Mouse (Mus musculus): ENCODE measurements around the gene Madd.
A peak's percentile ranks its signal among the peaks of the same experiment; 100 is the strongest.

Gene Madd

DNA sequence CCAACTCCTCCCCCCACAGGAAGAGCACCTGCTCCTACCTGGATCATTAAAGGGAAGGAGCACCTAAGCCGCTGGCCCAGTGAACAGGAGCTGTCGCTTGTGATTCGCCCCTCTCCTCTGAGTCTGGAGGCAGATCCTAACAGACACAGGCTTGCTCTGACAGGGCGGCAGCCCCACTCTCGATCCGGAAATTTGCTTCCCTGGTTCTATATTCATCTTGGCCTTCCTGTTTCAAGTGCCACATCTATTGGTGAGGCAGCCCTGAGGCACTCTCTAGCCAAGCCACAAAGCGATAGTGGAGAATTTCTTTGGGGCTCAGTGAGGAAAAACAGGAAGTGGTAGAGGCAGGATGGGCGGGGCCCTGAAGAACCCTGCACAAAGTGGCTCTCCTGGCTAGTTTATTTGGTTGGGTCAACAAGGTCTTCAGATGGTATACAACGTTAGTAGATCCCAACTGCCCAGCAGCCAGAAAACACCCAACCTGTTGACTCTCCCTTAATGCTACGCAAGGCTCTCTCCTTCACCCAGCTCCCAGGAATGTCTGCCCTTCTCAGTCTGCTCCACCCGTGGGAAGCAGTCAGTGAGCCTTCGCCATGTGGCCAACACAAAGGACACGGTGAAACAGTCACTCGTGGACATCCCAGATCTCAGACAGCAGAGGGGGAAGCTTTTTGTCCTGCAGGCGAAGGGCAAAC, at the start of gene Madd:
Madd (minus strand) TSS at position 127 of the 695 bp plus-strand sequence.
- no peaks in the 10 kb centered on the region for H3K27me3 ChIP-seq (ENCODE audit: control insufficient read depth, insufficient read depth, low read length, poor library complexity, severe bottlenecking)
- 0 out of 2 replicates have a peak, but pooled peaks cover 2% of the 10 kb centered on the region for H3K36me3 ChIP-seq (ENCODE audit: control insufficient read depth, insufficient read depth, low read length, poor library complexity, severe bottlenecking)
- DNase-seq (ENCODE audit: low read depth, low spot score), result peak; percentile 80

- DNase-seq (ENCODE audit: low read depth, low spot score), result no peak
- Histone ChIP-seq H3K36me3 (ENCODE audit: control insufficient read depth, insufficient read depth, low read length, poor library complexity, severe bottlenecking) (peaks cover 7% of the 10 kb centered on the region; the same call in 1 of the 2 replicates), H3K27me3 (ENCODE audit: control insufficient read depth, insufficient read depth, low read length, poor library complexity, severe bottlenecking) (no peaks in the 10 kb centered on the region)
Observed at GRCm38 (mm10) chr2:91229735-91230134, 46.1 kb upstream of the Madd start.

DNA sequence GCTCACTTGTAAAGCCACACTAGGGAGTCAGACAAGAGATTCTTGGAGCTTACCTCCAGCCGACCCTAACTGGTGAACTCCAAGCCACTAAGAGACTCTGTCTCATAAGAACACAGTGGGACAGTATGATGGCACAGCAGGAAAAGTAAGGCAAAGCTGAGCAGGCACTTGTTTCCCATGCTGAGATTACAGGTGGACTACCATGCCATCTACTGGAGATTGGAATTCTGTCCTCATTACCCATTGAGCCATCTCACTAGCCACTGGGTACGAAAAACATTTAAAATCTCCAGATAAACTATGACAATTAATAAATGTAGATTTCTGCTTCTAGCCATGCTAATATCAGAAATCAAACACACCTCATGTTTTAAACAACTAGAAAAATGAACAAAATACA, 40.0 kb upstream of the Madd start:
- Histone ChIP-seq H3K36me3 (ENCODE audit: control insufficient read depth, insufficient read depth, low read length, poor library complexity, severe bottlenecking) (no peaks in the 10 kb centered on the region), H3K27me3 (ENCODE audit: control insufficient read depth, insufficient read depth, low read length, poor library complexity, severe bottlenecking) (no peaks in the 10 kb centered on the region)
- no peak for DNase-seq (ENCODE audit: low read depth, low spot score)

DNA sequence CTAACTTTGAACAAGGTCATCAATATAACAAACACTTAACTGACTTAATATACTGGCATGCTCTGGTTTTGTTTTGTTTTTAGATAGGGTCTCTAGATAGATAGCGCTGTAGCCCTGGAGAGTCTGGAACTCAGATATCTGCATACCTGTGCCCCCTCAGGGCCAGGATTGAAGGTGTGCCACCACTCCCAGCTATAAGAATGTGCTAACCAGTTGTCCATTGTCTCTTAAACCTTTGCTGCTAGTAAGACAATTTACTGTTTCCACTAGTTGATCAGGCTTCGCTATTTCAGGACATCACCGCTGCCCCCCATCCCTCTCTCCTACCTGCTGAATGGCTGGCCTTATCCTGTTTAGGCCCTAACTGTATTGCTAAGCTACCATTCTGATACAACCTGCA, 36.9 kb upstream of the Madd start:
- H3K36me3 ChIP-seq (ENCODE audit: control insufficient read depth, insufficient read depth, low read length, poor library complexity, severe bottlenecking), result 0 out of 2 replicates have a peak, but pooled peaks cover 1% of the 10 kb centered on the region
- DNase-seq (ENCODE audit: low read depth, low spot score), result no peak
- H3K27me3 ChIP-seq (ENCODE audit: control insufficient read depth, insufficient read depth, low read length, poor library complexity, severe bottlenecking), result no peaks in the 10 kb centered on the region

DNA sequence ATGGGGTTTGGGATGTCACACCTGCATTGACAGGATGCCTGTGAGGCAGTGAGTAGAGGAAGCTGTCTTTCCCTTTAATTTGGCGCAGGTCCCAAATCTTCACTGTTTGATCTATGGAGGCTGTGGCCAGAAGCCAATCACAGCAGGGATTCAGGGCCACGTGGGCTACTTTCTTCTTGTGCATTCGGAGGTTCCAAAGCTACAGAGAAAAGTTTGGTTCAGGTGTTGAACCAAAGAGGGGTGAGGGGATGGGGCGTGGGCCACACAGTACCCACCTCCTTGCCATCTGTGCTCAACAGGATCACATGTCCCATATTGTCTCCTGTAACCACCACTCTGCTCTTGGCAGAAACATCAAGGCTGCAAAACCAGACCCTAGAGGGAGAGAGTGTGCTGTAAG, 33.4 kb upstream of the Madd start:
- peaks cover 3% of the 10 kb centered on the region; the same call in 1 of the 2 replicates for H3K36me3 ChIP-seq (ENCODE audit: control insufficient read depth, insufficient read depth, low read length, poor library complexity, severe bottlenecking)
- H3K27me3 ChIP-seq (ENCODE audit: control insufficient read depth, insufficient read depth, low read length, poor library complexity, severe bottlenecking), result no peaks in the 10 kb centered on the region
- no peak for DNase-seq (ENCODE audit: low read depth, low spot score)

DNA sequence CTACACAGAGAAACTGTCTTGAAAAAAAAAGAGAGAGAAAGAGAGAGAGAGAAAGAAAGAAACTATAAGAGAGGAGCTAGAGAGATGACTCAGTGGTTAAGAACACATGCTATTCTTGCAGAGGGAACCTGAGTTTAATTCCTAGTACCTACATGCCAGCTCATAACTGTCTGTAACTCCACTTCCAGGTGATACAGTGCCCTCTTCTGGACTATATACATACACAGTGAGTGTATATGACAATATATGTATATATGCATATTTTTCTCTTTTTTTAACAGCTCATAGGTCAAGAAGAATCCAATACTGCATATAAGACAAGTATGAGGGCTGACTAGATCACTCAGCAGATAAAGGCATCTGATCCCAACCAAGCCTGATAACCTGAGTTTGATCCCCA, 29.7 kb upstream of the Madd start:
- peak; percentile 23 for DNase-seq (ENCODE audit: low read depth, low spot score)
- no peaks in the 10 kb centered on the region for H3K27me3 ChIP-seq (ENCODE audit: control insufficient read depth, insufficient read depth, low read length, poor library complexity, severe bottlenecking)
- H3K36me3 ChIP-seq (ENCODE audit: control insufficient read depth, insufficient read depth, low read length, poor library complexity, severe bottlenecking), result peaks cover 9% of the 10 kb centered on the region

GRCm38 (mm10) chr2:91206254-91206775, 22.7 kb upstream of the Madd start:
- no peaks in the 10 kb centered on the region for H3K27me3 ChIP-seq (ENCODE audit: control insufficient read depth, insufficient read depth, low read length, poor library complexity, severe bottlenecking)
- no peak for DNase-seq (ENCODE audit: low read depth, low spot score)
- H3K36me3 ChIP-seq (ENCODE audit: control insufficient read depth, insufficient read depth, low read length, poor library complexity, severe bottlenecking), result peaks cover 6% of the 10 kb centered on the region; the same call in 1 of the 2 replicates

GRCm38 (mm10) chr2:91202972-91203656, 19.5 kb upstream of the Madd start:
- Histone ChIP-seq H3K27me3 (ENCODE audit: control insufficient read depth, insufficient read depth, low read length, poor library complexity, severe bottlenecking) (no peaks in the 10 kb centered on the region), H3K36me3 (ENCODE audit: control insufficient read depth, insufficient read depth, low read length, poor library complexity, severe bottlenecking) (peaks cover 2% of the 10 kb centered on the region; the same call in 1 of the 2 replicates)
- no peak for DNase-seq (ENCODE audit: low read depth, low spot score)

GRCm38 (mm10) chr2:91202222-91202971, 18.8 kb upstream of the Madd start, which contains the start of the genes Nr1h3 and Acp2:
TSS of gene Nr1h3 (minus strand) at chr2:91202834.
TSS of gene Acp2 (plus strand) at chr2:91202885.
- Histone ChIP-seq H3K36me3 (ENCODE audit: control insufficient read depth, insufficient read depth, low read length, poor library complexity, severe bottlenecking) (peaks cover 2% of the 10 kb centered on the region; the same call in 1 of the 2 replicates), H3K27me3 (ENCODE audit: control insufficient read depth, insufficient read depth, low read length, poor library complexity, severe bottlenecking) (no peaks in the 10 kb centered on the region)
- peak; percentile 91 for DNase-seq (ENCODE audit: low read depth, low spot score)

- H3K27me3 ChIP-seq (ENCODE audit: control insufficient read depth, insufficient read depth, low read length, poor library complexity, severe bottlenecking), result no peaks in the 10 kb centered on the region
- DNase-seq (ENCODE audit: low read depth, low spot score), result no peak
- no peaks in the 10 kb centered on the region for H3K36me3 ChIP-seq (ENCODE audit: control insufficient read depth, insufficient read depth, low read length, poor library complexity, severe bottlenecking)
Observed at GRCm38 (mm10) chr2:91198888-91199287, 15.3 kb upstream of the Madd start.

- H3K36me3 ChIP-seq (ENCODE audit: control insufficient read depth, insufficient read depth, low read length, poor library complexity, severe bottlenecking), result no peaks in the 10 kb centered on the region
- no peaks in the 10 kb centered on the region for H3K27me3 ChIP-seq (ENCODE audit: control insufficient read depth, insufficient read depth, low read length, poor library complexity, severe bottlenecking)
- no peak for DNase-seq (ENCODE audit: low read depth, low spot score)
Observed at GRCm38 (mm10) chr2:91196577-91197001, 13.0 kb upstream of the Madd start.

DNA sequence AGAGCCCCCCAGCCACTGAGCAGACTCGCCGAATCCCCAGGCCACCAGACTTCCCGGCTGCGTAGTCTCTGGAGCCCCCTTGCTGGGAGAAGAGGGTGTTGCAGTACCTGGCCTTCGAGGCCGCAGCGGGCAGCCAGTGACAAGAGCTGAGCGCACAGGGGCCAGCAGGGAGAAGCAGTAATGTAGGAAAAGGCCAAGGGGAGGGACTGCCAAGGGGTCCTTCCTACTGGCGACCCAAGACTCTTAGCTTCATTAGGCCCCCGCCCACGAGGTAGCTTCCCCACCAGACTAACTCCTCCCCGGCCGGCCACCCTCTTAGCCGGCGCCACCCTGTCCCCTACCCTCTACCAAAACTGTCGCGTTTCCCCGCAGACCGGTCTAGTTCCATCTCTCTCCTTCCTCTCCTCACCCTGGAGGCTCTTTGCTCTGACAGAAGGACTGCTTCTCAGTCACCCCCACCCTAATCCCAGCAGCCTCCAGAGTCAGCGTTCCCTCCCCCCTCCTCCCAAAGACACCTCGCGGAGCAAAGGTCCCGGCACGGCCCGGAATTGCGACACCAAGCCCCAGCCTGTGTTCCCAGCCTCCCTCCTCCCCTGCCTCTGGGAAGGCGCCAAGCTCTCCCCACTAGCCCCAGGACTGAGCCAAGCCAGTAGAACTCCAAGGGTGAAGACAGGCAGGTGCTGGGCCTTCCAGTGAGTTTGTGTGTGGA, 11.1 kb upstream of the Madd start:
- no peaks in the 10 kb centered on the region for H3K27me3 ChIP-seq (ENCODE audit: control insufficient read depth, insufficient read depth, low read length, poor library complexity, severe bottlenecking)
- peak; percentile 70 for DNase-seq (ENCODE audit: low read depth, low spot score)

DNA sequence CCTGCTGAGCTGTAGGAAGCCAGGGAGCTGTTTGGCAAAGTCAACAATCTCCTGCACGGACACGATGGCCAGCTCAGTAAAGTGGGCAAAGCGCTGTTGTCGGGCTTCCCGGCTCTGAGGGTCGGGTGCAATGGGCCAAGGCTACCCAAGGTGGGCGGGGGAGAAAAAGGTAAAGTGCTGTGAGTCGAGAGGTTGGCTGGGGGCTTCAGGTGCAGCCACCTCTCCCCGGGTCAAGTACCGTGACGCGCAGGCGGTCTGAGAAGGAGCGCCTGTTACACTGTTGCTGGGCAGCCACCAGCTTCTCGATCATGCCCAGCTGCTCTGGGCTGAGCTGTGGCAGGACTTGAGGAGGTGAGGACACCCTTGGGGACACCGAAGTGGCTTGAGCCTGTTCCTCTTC, 6.9 kb upstream of the Madd start:
- Histone ChIP-seq H3K36me3 (ENCODE audit: control insufficient read depth, insufficient read depth, low read length, poor library complexity, severe bottlenecking) (no peaks in the 10 kb centered on the region), H3K27me3 (ENCODE audit: control insufficient read depth, insufficient read depth, low read length, poor library complexity, severe bottlenecking) (no peaks in the 10 kb centered on the region)
- peak; percentile 34 for DNase-seq (ENCODE audit: low read depth, low spot score)

More for the DNA sequence above, 11.1 kb upstream of the Madd start:
- H3K36me3 ChIP-seq (ENCODE audit: control insufficient read depth, insufficient read depth, low read length, poor library complexity, severe bottlenecking), result no peaks in the 10 kb centered on the region

GRCm38 (mm10) chr2:91187431-91187830, 3.8 kb upstream of the Madd start:
- no peak for DNase-seq (ENCODE audit: low read depth, low spot score)
- Histone ChIP-seq H3K36me3 (ENCODE audit: control insufficient read depth, insufficient read depth, low read length, poor library complexity, severe bottlenecking) (no peaks in the 10 kb centered on the region), H3K27me3 (ENCODE audit: control insufficient read depth, insufficient read depth, low read length, poor library complexity, severe bottlenecking) (no peaks in the 10 kb centered on the region)

Measured in splenic B cell, adult 2 months (primary cell).